Mouse (Mus musculus): ENCODE results near the gene Pax8.

- TF ChIP-seq POLR2A (IDR thresholded peaks at IDR 0.05; ENCODE audit: low read depth, low read length) = no peak
- no peak for TF ChIP-seq CTCF (conservative IDR thresholded peaks at IDR 0.05; ENCODE audit: insufficient read depth, insufficient read length, low read depth, low read length)
Measured at GRCm38 (mm10) chr2:24400711-24401110, 74.7 kb downstream of the Pax8 start.
